Mouse (Mus musculus): ENCODE data around the gene Ifna14. TPM values are rescaled to one million over a fixed set of nuclear protein-coding genes. Genes with fewer than 3 reads are reported as not detected.
"Not testable (repeated sequence)": the region's sequence is repeated elsewhere in the genome, so short reads cannot be mapped to it uniquely, and the experiment has no call there.

The Ifna14 gene
- total RNA-seq (2015; ENCODE audit: low replicate concordance) = not detected in 2 replicates
- not detected in 2 replicates for total RNA-seq (2017; ENCODE audit: low replicate concordance)

GRCm38 (mm10) chr4:88571698-88572097 is at the start of gene Ifna14:
Ifna14 (minus strand) TSS chr4:88571798.
- no peak for ATAC-seq (replicated peaks; ENCODE audit: low FRiP score, poor library complexity, severe bottlenecking)

GRCm38 (mm10) chr4:88603276-88603675 is 31.7 kb upstream of the Ifna14 start, which contains the start of gene Ifna12:
Ifna12 (minus strand) TSS chr4:88603376.
- no peak for ATAC-seq (replicated peaks; ENCODE audit: low FRiP score, poor library complexity, severe bottlenecking)

DNA sequence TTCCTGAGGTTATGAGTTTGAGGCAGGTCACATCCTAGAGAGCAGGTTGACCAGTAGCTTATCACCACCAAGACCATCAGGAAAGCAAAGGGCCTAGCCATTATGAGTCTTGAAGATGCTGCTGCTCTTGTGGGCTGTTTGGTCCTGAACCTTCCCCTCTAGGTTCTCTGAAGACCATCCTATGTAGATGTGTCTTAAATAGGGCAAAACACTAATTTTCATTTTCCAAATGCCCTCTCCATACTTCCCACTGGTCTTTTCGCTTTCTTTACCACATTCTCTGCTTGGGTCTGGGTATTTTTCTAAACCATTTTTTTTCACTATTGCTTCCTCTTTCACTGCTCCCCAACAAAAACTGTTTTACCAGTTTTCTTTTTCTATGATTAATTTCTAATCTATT is 20.7 kb upstream of the Ifna14 start, which contains the start of gene Ifna9:
TSS of gene Ifna9 (minus strand) at position 101 of the 400 bp plus-strand sequence.
- ATAC-seq (replicated peaks; ENCODE audit: low FRiP score, poor library complexity, severe bottlenecking) = no peak

GRCm38 (mm10) chr4:88561791-88562190 is 9.8 kb downstream of the Ifna14 start:
- no peak for ATAC-seq (replicated peaks; ENCODE audit: low FRiP score, poor library complexity, severe bottlenecking)

DNA sequence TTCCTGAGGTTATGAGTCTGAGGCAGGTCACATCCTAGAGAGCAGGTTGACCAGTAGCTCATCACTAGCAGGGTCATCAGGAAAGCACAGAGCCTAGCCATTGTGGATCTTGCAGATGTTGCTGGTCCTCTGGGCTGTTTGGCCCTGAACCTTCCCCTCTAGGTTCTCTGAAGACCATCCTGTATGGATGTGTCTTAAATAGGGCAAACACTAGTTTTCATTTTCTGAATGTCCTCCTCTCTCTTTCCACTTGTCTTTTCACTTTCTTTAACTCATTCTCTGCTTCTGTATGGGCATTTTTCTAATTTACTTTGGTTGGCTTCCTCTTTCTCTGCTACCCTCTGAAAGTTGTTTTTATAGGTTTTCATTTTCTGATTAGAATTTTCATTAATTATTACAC is 13.5 kb downstream of the Ifna14 start, which contains the start of gene Ifna15:
TSS of gene Ifna15 (minus strand) at position 101 of the 400 bp plus-strand sequence.
- not testable (repeated sequence) for ATAC-seq (replicated peaks; ENCODE audit: low FRiP score, poor library complexity, severe bottlenecking)

- ATAC-seq (replicated peaks; ENCODE audit: low FRiP score, poor library complexity, severe bottlenecking) = peak; percentile 97
Observed at GRCm38 (mm10) chr4:88550161-88550945, 21.2 kb downstream of the Ifna14 start.

DNA sequence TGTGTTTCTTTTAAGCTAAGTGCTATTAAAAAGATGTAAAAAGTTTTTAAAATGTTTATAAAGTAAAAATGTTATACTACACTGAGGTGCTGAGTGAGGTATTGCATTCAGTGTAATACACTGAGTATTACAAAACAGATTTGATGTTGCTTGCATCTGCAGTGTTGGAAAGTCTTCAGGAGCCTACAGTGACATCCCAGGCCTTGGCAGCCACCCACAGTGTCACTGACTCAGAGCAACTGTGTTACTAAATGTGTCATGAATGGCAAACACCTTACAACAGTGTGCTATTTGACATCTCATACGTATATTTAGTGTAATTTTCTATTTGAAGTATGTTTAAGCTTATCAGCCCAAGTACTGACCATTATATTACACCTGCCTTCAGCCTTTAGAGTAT is 23.6 kb downstream of the Ifna14 start:
- ATAC-seq (replicated peaks; ENCODE audit: low FRiP score, poor library complexity, severe bottlenecking) = no peak

GRCm38 (mm10) chr4:88543649-88544234 is 27.9 kb downstream of the Ifna14 start:
- peak; percentile 88 for ATAC-seq (replicated peaks; ENCODE audit: low FRiP score, poor library complexity, severe bottlenecking)

GRCm38 (mm10) chr4:88537328-88537727 is 34.3 kb downstream of the Ifna14 start:
- ATAC-seq (replicated peaks; ENCODE audit: low FRiP score, poor library complexity, severe bottlenecking) = no peak

DNA sequence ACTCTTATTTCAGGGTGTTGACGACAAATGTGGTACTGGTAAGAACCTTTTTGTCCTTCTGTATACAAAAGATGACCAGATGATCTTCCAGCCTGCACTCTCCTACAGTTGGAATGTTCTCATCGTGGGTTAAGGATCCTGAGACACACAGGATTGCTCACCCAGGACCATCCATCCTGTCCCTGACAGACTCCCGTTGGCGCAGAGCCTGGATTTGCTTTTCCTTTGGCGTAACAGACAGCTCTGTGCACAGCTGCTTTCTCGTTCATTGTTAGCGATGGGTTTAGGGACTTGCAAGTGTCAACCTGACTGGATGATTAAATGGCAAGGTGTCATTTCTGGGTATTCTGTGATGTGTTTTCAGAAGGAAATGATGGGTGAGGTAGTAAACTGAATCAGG is 35.0 kb downstream of the Ifna14 start:
- no peak for ATAC-seq (replicated peaks; ENCODE audit: low FRiP score, poor library complexity, severe bottlenecking)

GRCm38 (mm10) chr4:88535742-88536141 is 35.9 kb downstream of the Ifna14 start:
- peak; percentile 95 for ATAC-seq (replicated peaks; ENCODE audit: low FRiP score, poor library complexity, severe bottlenecking)

DNA sequence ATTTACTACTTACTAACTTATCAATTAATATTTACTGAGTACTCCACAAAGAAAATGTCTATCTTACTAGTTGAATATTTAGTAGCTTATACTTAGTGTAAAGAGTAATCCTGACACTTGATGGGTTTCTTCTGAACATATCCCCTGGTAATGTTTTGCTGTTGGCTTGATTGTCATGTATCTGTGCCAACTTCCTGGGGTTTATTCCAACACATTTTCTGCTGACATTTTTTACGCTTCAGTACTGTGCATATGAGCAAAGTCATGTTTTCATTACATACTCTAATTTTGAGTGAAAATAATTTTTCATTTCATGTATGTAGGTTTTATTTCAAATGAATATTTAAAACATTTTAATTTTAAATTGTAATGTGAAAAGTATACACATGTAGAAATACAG is 36.7 kb downstream of the Ifna14 start:
- no peak for ATAC-seq (replicated peaks; ENCODE audit: low FRiP score, poor library complexity, severe bottlenecking)

GRCm38 (mm10) chr4:88533499-88533898 is 38.1 kb downstream of the Ifna14 start:
- ATAC-seq (replicated peaks; ENCODE audit: low FRiP score, poor library complexity, severe bottlenecking) = no peak

- ATAC-seq (replicated peaks; ENCODE audit: low FRiP score, poor library complexity, severe bottlenecking) = no peak
Observed at GRCm38 (mm10) chr4:88530892-88531291, 40.7 kb downstream of the Ifna14 start.

DNA sequence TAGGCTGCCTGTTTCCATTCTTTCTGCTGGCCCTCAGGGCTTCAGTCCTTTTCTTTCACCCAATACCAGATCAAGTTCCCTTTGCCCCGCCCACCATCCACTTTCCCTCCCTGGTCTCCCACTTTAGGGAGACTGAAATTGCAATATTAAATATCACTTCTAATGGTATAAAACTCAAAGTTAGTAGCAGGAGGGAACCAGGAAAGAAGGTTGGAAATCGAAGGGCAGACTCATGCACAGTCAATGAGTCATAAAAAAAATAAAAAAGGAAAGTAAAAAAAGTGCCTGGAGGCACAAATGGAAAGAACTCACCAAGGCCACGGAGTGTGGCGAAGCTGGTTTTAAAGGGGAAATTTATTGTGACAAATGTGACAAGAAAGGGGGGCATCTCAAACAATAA is 41.3 kb downstream of the Ifna14 start:
- ATAC-seq (replicated peaks; ENCODE audit: low FRiP score, poor library complexity, severe bottlenecking) = no peak

DNA sequence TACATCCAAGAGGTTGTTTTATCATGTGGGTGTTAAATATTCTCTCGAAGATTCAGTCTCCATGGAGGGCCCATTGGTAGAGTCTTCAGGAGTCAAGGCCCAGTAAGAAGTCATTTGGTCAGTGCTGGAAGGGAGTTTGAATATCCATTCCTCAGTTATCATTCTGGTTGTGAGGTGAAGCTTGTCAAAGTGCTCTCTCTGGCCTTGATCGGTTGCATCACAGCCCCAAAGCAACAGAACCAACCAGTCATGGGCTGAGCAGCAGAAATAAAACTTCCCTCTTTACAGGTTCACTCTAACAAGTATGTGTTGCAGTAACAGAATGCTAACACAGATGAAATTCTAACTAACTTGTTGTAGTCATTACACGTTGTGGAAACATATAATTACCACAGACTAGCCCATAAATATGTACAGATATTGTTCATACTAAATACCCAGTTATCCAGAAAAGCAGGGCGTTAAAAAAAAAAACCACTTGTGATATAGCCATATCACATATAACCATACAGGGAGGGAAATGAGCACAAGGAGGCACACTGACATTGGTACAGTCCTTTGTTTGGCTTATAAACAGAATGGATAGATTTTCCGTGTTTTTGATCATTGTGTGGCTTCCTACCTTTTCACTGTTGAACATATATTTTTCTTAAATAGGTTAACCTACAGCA is 45.1 kb downstream of the Ifna14 start:
- peak; percentile 92 for ATAC-seq (replicated peaks; ENCODE audit: low FRiP score, poor library complexity, severe bottlenecking)

- no peak for ATAC-seq (replicated peaks; ENCODE audit: low FRiP score, poor library complexity, severe bottlenecking)
Observed at GRCm38 (mm10) chr4:88525393-88525792, 46.2 kb downstream of the Ifna14 start.

- no peak for ATAC-seq (replicated peaks; ENCODE audit: low FRiP score, poor library complexity, severe bottlenecking)
Observed at GRCm38 (mm10) chr4:88523241-88523640, 48.4 kb downstream of the Ifna14 start.

- ATAC-seq (replicated peaks; ENCODE audit: low FRiP score, poor library complexity, severe bottlenecking) = no peak
Observed at GRCm38 (mm10) chr4:88522674-88523073, 48.9 kb downstream of the Ifna14 start, which contains the start of gene Ifnb1. Ifnb1 (minus strand) TSS chr4:88522774.

Measured in erythroid progenitor cell, adult 5-6 weeks (primary cell).